Mouse (Mus musculus): ENCODE data around the gene Zfp984.

GRCm38 (mm10) chr4:147813249-147813765, 3.7 kb upstream of the Zfp984 start:
- TF ChIP-seq CTCF (conservative IDR thresholded peaks at IDR 0.05; ENCODE audit: insufficient read depth, insufficient read length, low read depth, low read length), result no peak
- no peak for TF ChIP-seq POLR2A (IDR thresholded peaks at IDR 0.05; ENCODE audit: low read depth, low read length)

Measured in kidney, adult 2 months (tissue).